Mouse (Mus musculus) spleen, adult 2 months (tissue): ENCODE data around the gene Asz1.

Experiments
- CTCF ChIP-seq: fragments of 200-500 bp; IDR thresholded peaks from 2 replicates; pipeline ENCODE4 v1.5.1; 2011; ENCODE audit warnings: mild to moderate bottlenecking, inconsistent platforms; ENCODE audit not compliant: insufficient read depth, insufficient read length, insufficient replicate concordance; ENCODE audit errors: extremely low read depth
- POLR2A ChIP-seq: fragments of 200-500 bp; IDR thresholded peaks from 2 replicates; pipeline ENCODE4 v1.6.1; 2011; ENCODE audit warnings: low read depth, low read length, inconsistent platforms

- TF ChIP-seq CTCF (no peak), POLR2A (no peak)
Observed at GRCm38 (mm10) chr6:18029746-18030656, 78.9 kb downstream of the Asz1 start, which contains the start of gene Wnt2.
